Mouse (Mus musculus) c-Kit-positive CD71-positive TER-119-negative erythroid progenitor cells, embryonic 14.5 days (primary cell): ENCODE measurements at regions not wholly inside any gene's neighbourhood (a gene's known extent, or its start where the extent isn't known, plus 50 kb on each side); places are given as distances from the start of the nearest gene placed in this dataset.

Source experiments
- DNase-seq: peaks from one replicate; pipeline ENCODE4 v3.0.0-alpha.2; 2013; ENCODE audit warnings: low read depth

- DNase-seq, result no peak
Measured at GRCm38 (mm10) chr16:49965528-49966250, 165.4 kb downstream of the Cd47 start.

- DNase-seq, result no peak
Measured at GRCm38 (mm10) chr16:49966251-49966588, 165.9 kb downstream of the Cd47 start.

- DNase-seq, result no peak
Measured at GRCm38 (mm10) chr16:49967110-49967509, 166.8 kb downstream of the Cd47 start.

GRCm38 (mm10) chr16:49968291-49968870, 168.0 kb downstream of the Cd47 start:
- no peak for DNase-seq

GRCm38 (mm10) chr16:49969035-49969434, 168.7 kb downstream of the Cd47 start:
- no peak for DNase-seq

- DNase-seq, result no peak
Measured at GRCm38 (mm10) chr16:49969693-49970296, 169.5 kb downstream of the Cd47 start.

- DNase-seq, result no peak
Measured at GRCm38 (mm10) chr16:49970297-49970804, 170.0 kb downstream of the Cd47 start.

- DNase-seq, result no peak
Measured at GRCm38 (mm10) chr16:49971141-49971555, 170.8 kb downstream of the Cd47 start.

- DNase-seq, result no peak
Measured at GRCm38 (mm10) chr16:49977276-49977675, 176.9 kb downstream of the Cd47 start.

GRCm38 (mm10) chr16:49979426-49979940, 179.2 kb downstream of the Cd47 start:
- no peak for DNase-seq

GRCm38 (mm10) chr16:49980178-49980646, 179.9 kb downstream of the Cd47 start:
- DNase-seq, result no peak

GRCm38 (mm10) chr16:49982180-49982579, 181.8 kb downstream of the Cd47 start:
- no peak for DNase-seq

GRCm38 (mm10) chr16:49985082-49986076, 185.0 kb downstream of the Cd47 start:
- no peak for DNase-seq

- no peak for DNase-seq
Measured at GRCm38 (mm10) chr16:49986954-49987353, 186.6 kb downstream of the Cd47 start.

- no peak for DNase-seq
Measured at GRCm38 (mm10) chr16:49995822-49996221, 195.5 kb downstream of the Cd47 start.

- no peak for DNase-seq
Measured at GRCm38 (mm10) chr16:49996593-49996992, 196.3 kb downstream of the Cd47 start.

GRCm38 (mm10) chr16:49997040-49997439, 196.7 kb downstream of the Cd47 start:
- DNase-seq, result no peak

GRCm38 (mm10) chr16:50000805-50001204, 200.5 kb downstream of the Cd47 start:
- DNase-seq, result no peak

- no peak for DNase-seq
Measured at GRCm38 (mm10) chr16:50001662-50002455, 201.5 kb downstream of the Cd47 start.

- DNase-seq, result no peak
Measured at GRCm38 (mm10) chr16:50002456-50002788, 202.1 kb downstream of the Cd47 start.

GRCm38 (mm10) chr16:50009046-50009445, 208.7 kb downstream of the Cd47 start:
- no peak for DNase-seq
